Mouse (Mus musculus): ENCODE measurements around the gene Birc3.

DNA sequence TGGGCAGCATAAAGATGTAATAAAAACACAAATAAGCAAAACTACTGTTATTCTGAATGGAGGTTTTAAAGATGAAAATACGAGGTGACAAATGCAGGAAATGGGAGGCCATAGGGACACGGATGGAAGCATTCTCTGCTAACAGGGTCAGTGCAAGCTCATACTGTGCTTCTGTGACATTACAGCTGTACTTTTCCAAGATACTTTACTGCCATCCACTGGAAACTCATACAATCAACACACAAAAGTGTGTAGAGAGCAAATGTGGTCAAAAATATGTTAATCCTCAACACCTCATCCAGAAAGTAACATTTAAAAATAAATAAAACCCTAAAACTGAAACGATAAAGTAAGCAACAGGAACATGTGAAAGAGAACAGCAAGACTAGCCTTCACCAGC lies 50.2 kb downstream of the Birc3 start:
- no peak for TF ChIP-seq CTCF (IDR thresholded peaks at IDR 0.05; ENCODE audit: low read depth, low read length)
- no peak for TF ChIP-seq GATA1 (IDR thresholded peaks at IDR 0.05; ENCODE audit: borderline replicate concordance, low read length)
- TF ChIP-seq POLR2AphosphoS5 (IDR thresholded peaks at IDR 0.05; ENCODE audit: insufficient replicate concordance, low read depth, low read length) = no peak
